Mouse (Mus musculus) megakaryocyte, embryonic 14.5 days (primary cell): ENCODE data around the gene Hist1h1c.

Source experiments
- FLI1 ChIP-seq: IDR thresholded peaks from 2 replicates; pipeline ENCODE4 v1.6.1; 2012; ENCODE audit warnings: low read length, inconsistent platforms, mixed read lengths
- GATA1 ChIP-seq: IDR thresholded peaks from 3 replicates; pipeline ENCODE4 v1.6.1; 2012; ENCODE audit warnings: mixed read lengths, low read length, inconsistent platforms, borderline replicate concordance

DNA sequence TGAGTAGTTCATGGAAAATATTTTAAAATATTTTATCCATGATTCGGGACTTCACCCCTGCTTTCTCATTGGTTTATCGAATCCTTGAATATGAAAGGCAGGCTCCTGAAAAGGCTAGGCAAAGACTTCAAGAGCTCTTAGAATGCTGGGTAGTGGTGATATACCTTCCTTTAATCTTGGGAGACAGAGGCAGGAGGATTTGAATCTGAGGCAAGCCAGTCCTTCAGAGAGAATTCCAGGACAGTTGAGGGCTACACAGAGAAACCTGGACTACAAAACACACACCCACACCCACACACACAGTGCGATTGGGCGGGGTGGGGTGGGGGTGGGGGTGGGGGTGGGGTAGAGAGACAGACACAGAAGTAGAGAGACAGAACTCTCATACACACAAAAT, 9.3 kb downstream of the Hist1h1c start:
- TF ChIP-seq FLI1: no peak
- no peak for TF ChIP-seq GATA1
